Mouse (Mus musculus) heart, embryonic 11.5 days (tissue): ENCODE measurements at regions not wholly inside any gene's neighbourhood (a gene's known extent, or its start where the extent isn't known, plus 50 kb on each side); places are given as distances from the start of the nearest gene placed in this dataset.
A peak's percentile ranks its signal among the peaks of the same experiment; 100 is the strongest.

ENCODE experiments used
- ATAC-seq: fragments of 200-750 bp; cut with Nextera tagmentation; replicated peaks from 2 replicates; pipeline ENCODE4 v1.8.0; 2017; ENCODE audit warnings: moderate library complexity; ENCODE audit not compliant: insufficient number of reproducible peaks, low FRiP score, low TSS enrichment
- H3K27ac ChIP-seq: fragments of 300-500 bp; sonication (generic); 2 replicates; pipeline ENCODE4 v1.5.1; 2014; ENCODE audit warnings: mild to moderate bottlenecking, low read depth, low read length
- H3K27me3 ChIP-seq: fragments of 300-500 bp; sonication (generic); 2 replicates; pipeline ENCODE4 v1.6.1; 2014; ENCODE audit warnings: mild to moderate bottlenecking, low read length, mixed read lengths; ENCODE audit not compliant: control insufficient read depth, insufficient read depth
- H3K36me3 ChIP-seq: fragments of 300-500 bp; sonication (generic); 2 replicates; pipeline ENCODE4 v1.6.1; 2014; ENCODE audit warnings: mild to moderate bottlenecking, low read length, moderate library complexity, mixed read lengths; ENCODE audit not compliant: control insufficient read depth, insufficient read depth
- H3K4me1 ChIP-seq: fragments of 300-500 bp; sonication (generic); 2 replicates; pipeline ENCODE4 v1.6.1; 2014; ENCODE audit warnings: low read length; ENCODE audit not compliant: control insufficient read depth, insufficient read depth
- H3K4me2 ChIP-seq: fragments of 300-500 bp; sonication (generic); 2 replicates; pipeline ENCODE4 v1.6.1; 2014; ENCODE audit warnings: mild to moderate bottlenecking, moderate library complexity
- H3K4me3 ChIP-seq: fragments of 300-500 bp; sonication (generic); 2 replicates; pipeline ENCODE4 v1.5.1; 2014; ENCODE audit warnings: low read depth, low read length
- H3K9ac ChIP-seq: fragments of 300-500 bp; sonication (generic); 2 replicates; pipeline ENCODE4 v1.6.1; 2014; ENCODE audit warnings: mild to moderate bottlenecking, low read depth, low read length, moderate library complexity
- H3K9me3 ChIP-seq: fragments of 300-500 bp; sonication (generic); replicated peaks from 2 replicates; pipeline ENCODE4 v1.6.1; 2016; ENCODE audit warnings: low read length; ENCODE audit not compliant: control insufficient read depth
- WGBS: fragments of 180-500 bp; shearing (Covaris S2); extraction: QIAGEN DNeasy Blood & Tissue Kit; methylation state at CpG from one replicate; pipeline ENCODE4 v1.1.7; 2014; ENCODE audit not compliant: insufficient replicate concordance; 5-methylcytosine and 5-hydroxymethylcytosine counted together

DNA sequence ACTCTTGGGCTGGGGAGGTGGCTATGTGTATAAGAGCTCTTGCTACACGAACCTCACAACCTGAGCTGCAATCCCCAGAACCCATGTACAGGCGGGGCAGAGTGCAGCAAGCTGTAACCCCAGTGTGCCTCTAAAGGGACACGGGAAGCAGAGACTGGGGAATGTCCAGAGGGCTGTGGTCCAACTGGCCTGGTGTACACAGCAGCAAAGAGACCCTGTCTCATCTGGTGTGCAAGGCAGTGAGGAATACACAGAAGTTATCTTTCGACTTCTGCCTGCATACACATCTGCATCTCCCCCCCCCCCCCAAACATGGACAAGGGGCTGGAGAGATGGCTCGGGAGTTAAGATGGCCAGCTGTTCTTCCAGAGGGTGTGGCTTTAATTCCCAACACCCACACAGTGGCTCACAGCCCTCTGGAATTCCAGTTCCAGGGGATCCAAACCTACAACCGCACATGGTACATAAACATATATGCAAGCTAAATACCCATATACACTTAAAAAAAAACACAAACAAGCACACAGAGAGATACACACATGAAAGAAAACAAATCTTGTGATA, 86.4 kb downstream of the Vcpkmt start:
- no peak overlapping the region for H3K27ac ChIP-seq
- 67% methylated on average over 6 of the region's 6 CpGs for WGBS
- ATAC-seq, result no peak
- no peak overlapping the region for H3K4me2 ChIP-seq
- 0 out of 2 replicates have a peak, but pooled peaks cover 7% of the 10 kb centered on the region for H3K4me1 ChIP-seq
- H3K9me3 ChIP-seq, result no peaks in the 10 kb centered on the region
- H3K36me3 ChIP-seq, result no peaks in the 10 kb centered on the region
- no peak overlapping the region for H3K4me3 ChIP-seq
- no peaks in the 10 kb centered on the region for H3K27me3 ChIP-seq
- no peak overlapping the region for H3K9ac ChIP-seq

DNA sequence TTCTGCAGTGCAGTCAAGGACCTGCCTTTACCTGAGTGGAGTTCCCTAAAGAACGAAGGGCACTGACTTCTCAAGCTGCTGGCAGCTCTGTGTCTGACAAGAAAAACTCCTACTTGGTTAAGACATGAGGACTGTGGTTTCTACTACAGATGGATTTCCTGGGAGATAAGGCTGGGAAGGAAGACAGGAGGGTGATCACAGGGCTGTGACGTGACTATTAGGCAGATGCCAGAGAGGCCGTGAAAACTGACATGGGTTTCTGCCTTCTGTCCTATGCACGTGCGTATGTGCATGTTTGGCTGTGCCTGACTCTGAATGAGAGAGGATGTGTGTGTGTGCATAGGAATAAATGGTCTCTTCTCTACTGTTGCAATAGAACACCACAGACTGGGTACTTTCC, 87.1 kb downstream of the Vcpkmt start:
- Histone ChIP-seq H3K9me3 (no peaks in the 10 kb centered on the region), H3K36me3 (no peaks in the 10 kb centered on the region), H3K27ac (no peak overlapping the region), H3K4me1 (0 out of 2 replicates have a peak, but pooled peaks cover 2% of the 10 kb centered on the region), H3K9ac (no peak overlapping the region), H3K4me3 (no peak overlapping the region), H3K4me2 (no peak overlapping the region), H3K27me3 (no peaks in the 10 kb centered on the region)
- ATAC-seq, result no peak
- WGBS, result 67% methylated on average over 5 of the region's 5 CpGs

DNA sequence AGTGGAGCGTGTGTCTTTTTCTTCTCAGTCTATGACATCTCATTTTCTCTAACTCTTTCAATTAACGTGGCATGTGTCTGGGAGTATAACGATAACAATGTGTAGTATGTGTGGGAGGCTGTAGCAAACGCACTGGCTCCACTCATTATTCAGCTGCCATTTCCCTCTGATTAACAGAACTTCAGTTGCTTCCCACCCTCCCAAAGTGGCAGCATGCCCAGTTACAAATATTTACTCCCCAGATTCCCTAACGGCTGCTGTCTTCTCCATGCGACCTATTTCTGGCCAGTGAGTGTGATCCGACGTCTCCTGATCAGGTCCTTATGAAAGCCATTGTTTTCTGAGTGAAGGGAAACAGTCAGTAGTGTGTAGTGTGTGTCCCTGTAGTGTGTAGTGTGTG, 88.2 kb downstream of the Vcpkmt start:
- no peaks in the 10 kb centered on the region for H3K27me3 ChIP-seq
- ATAC-seq, result no peak
- H3K9ac ChIP-seq, result no peak overlapping the region
- H3K4me3 ChIP-seq, result no peak overlapping the region
- 54% methylated on average over 8 of the region's 8 CpGs for WGBS
- no peaks in the 10 kb centered on the region for H3K9me3 ChIP-seq
- H3K4me2 ChIP-seq, result no peak overlapping the region
- no peaks in the 10 kb centered on the region for H3K36me3 ChIP-seq
- H3K4me1 ChIP-seq, result 0 out of 2 replicates have a peak, but pooled peaks cover 2% of the 10 kb centered on the region
- H3K27ac ChIP-seq, result no peak overlapping the region

- Histone ChIP-seq H3K9me3 (no peaks in the 10 kb centered on the region), H3K4me1 (peaks cover 7% of the 10 kb centered on the region), H3K4me2 (no peak overlapping the region), H3K36me3 (no peaks in the 10 kb centered on the region), H3K27ac (no peak overlapping the region), H3K4me3 (no peak overlapping the region), H3K27me3 (no peaks in the 10 kb centered on the region), H3K9ac (no peak overlapping the region)
- no peak for ATAC-seq
- WGBS, result 78% methylated on average over 10 of the region's 10 CpGs
Observed at GRCm38 (mm10) chr12:69489686-69490085, 93.1 kb downstream of the Vcpkmt start.

- no peak overlapping the region for H3K4me2 ChIP-seq
- peaks cover 7% of the 10 kb centered on the region for H3K4me1 ChIP-seq
- no peak for ATAC-seq
- H3K36me3 ChIP-seq, result no peaks in the 10 kb centered on the region
- H3K9ac ChIP-seq, result no peak overlapping the region
- H3K27ac ChIP-seq, result no peak overlapping the region
- no peaks in the 10 kb centered on the region for H3K27me3 ChIP-seq
- H3K9me3 ChIP-seq, result no peaks in the 10 kb centered on the region
- no peak overlapping the region for H3K4me3 ChIP-seq
- WGBS, result 60% methylated on average over 8 of the region's 8 CpGs
Observed at GRCm38 (mm10) chr12:69486903-69487302, 95.9 kb downstream of the Vcpkmt start.

DNA sequence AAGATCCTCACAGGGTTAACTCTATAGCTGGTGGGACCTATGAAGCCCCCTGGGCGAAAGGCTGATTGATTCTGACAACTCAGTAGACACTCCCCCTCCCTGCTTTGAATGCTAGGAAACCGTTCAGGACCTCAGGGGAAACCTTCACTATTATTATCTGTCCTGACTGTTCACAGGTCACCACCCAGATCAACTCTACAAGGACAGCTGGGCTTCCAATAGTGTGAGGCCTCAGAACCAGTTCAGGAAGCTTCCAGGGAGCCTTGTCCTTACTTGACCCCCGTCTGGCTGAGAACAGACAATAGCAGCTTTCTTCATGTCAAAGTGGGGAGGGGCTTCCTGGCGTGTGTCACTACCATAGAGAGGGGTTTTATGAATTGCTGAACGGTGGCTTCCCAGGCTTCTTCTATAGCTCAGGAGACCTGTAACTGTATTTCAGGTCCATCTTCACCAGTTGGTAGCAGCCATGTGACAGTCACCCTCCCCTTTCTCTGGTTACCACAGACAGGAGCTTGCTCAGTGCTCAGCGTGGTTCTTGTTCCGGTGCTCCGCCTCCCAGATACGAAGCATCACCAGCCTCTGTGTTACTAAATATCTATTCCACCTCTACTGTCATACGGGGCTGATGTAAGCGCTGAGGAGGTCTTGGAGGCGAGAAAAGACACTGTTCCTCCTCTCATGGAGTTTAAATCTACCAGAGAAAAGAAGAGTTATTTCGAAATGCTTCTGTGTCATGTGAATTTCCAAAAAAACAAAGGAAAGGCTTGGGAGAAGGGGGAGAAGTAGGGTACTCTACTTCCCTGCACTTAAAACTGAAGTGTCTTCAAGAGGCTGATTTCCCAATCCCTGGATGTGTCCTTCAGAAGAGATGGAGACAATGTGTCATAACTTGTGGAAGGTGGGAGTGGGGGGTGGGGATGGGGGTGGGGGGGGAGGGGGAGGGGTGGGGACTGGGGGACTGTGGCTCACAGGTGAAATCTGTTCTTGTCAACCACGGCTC, 96.9 kb downstream of the Vcpkmt start:
- WGBS, result 29% methylated on average over 14 of the region's 14 CpGs
- no peaks in the 10 kb centered on the region for H3K9me3 ChIP-seq
- no peaks in the 10 kb centered on the region for H3K36me3 ChIP-seq
- peak overlapping the region; percentile 45 for H3K4me2 ChIP-seq
- no peak for ATAC-seq
- H3K27me3 ChIP-seq, result no peaks in the 10 kb centered on the region
- H3K27ac ChIP-seq, result no peak overlapping the region
- no peak overlapping the region for H3K4me3 ChIP-seq
- peaks cover 7% of the 10 kb centered on the region for H3K4me1 ChIP-seq
- no peak overlapping the region for H3K9ac ChIP-seq

- ATAC-seq, result no peak
- no peaks in the 10 kb centered on the region for H3K9me3 ChIP-seq
- H3K9ac ChIP-seq, result no peak overlapping the region
- H3K36me3 ChIP-seq, result no peaks in the 10 kb centered on the region
- no peak overlapping the region for H3K4me3 ChIP-seq
- H3K4me2 ChIP-seq, result no peak overlapping the region
- H3K4me1 ChIP-seq, result peaks cover 11% of the 10 kb centered on the region
- H3K27me3 ChIP-seq, result no peaks in the 10 kb centered on the region
- H3K27ac ChIP-seq, result no peak overlapping the region
- WGBS, result 80% methylated on average over 3 of the region's 3 CpGs
Observed at GRCm38 (mm10) chr12:69481420-69481819, 101.4 kb downstream of the Vcpkmt start.

- Histone ChIP-seq H3K27ac (no peak overlapping the region), H3K4me1 (peaks cover 4% of the 10 kb centered on the region; the same call in 1 of the 2 replicates), H3K9me3 (no peaks in the 10 kb centered on the region), H3K4me2 (peak overlapping the region; percentile 51), H3K4me3 (peak overlapping the region; percentile 11; the same call in 1 of the 2 replicates), H3K9ac (peak overlapping the region; percentile 50; the same call in 1 of the 2 replicates), H3K36me3 (no peaks in the 10 kb centered on the region), H3K27me3 (no peaks in the 10 kb centered on the region)
- 9% methylated on average over 18 of the region's 18 CpGs for WGBS
- ATAC-seq, result no peak
Observed at GRCm38 (mm10) chr12:69476631-69477091, 104.4 kb upstream of the Gm9887 start.
